Mouse (Mus musculus): ENCODE data around the gene Gpr176. TPM values are rescaled to one million over a fixed set of nuclear protein-coding genes. Genes with fewer than 3 reads are reported as not detected.
"Not testable (repeated sequence)": the region's sequence is repeated elsewhere in the genome, so short reads cannot be mapped to it uniquely, and the experiment has no call there.

Gene Gpr176
- polyA plus RNA-seq, 1 experiment = 0.39 TPM

GRCm38 (mm10) chr2:118293583-118293982 is 79.6 kb downstream of the Gpr176 start:
- H3K9ac ChIP-seq (ENCODE audit: low read depth, poor library complexity, severe bottlenecking) = no peak overlapping the region

GRCm38 (mm10) chr2:118289066-118289460 is 84.2 kb downstream of the Gpr176 start:
- not testable (repeated sequence) for H3K4me1 ChIP-seq (ENCODE audit: control insufficient read depth, insufficient read depth, low read length); H3K27me3 ChIP-seq (ENCODE audit: control insufficient read depth, insufficient read depth, low read length, poor library complexity, severe bottlenecking); H3K36me3 ChIP-seq (ENCODE audit: control insufficient read depth, insufficient read depth, low read length, poor library complexity, severe bottlenecking); H3K27ac ChIP-seq (ENCODE audit: insufficient read depth, low read length); H3K9ac ChIP-seq (ENCODE audit: low read depth, poor library complexity, severe bottlenecking); H3K9me3 ChIP-seq (replicated peaks; ENCODE audit: control insufficient read depth, insufficient read depth, low read length, poor library complexity, severe bottlenecking); H3K4me3 ChIP-seq (ENCODE audit: low read depth, low read length)

More at GRCm38 (mm10) chr2:118293583-118293982, 79.6 kb downstream of the Gpr176 start:
- Histone ChIP-seq H3K4me3 (ENCODE audit: low read depth, low read length) (no peak overlapping the region), H3K27ac (ENCODE audit: insufficient read depth, low read length) (no peak overlapping the region), H3K27me3 (ENCODE audit: control insufficient read depth, insufficient read depth, low read length, poor library complexity, severe bottlenecking) (peaks cover 1% of the 10 kb centered on the region; the same call in 1 of the 2 replicates), H3K4me1 (ENCODE audit: control insufficient read depth, insufficient read depth, low read length) (no peaks in the 10 kb centered on the region), H3K9me3 (replicated peaks; ENCODE audit: control insufficient read depth, insufficient read depth, low read length, poor library complexity, severe bottlenecking) (no peaks in the 10 kb centered on the region), H3K36me3 (ENCODE audit: control insufficient read depth, insufficient read depth, low read length, poor library complexity, severe bottlenecking) (no peaks in the 10 kb centered on the region)
- TF ChIP-seq POLR2A (IDR thresholded peaks at IDR 0.05; ENCODE audit: insufficient read depth, low read length) (no peak), CTCF (IDR thresholded peaks at IDR 0.05; ENCODE audit: low read depth, low read length) (no peak), EP300 (IDR thresholded peaks at IDR 0.05; ENCODE audit: insufficient read depth, low read depth, low read length) (no peak)

- no peaks in the 10 kb centered on the region for H3K9me3 ChIP-seq (replicated peaks; ENCODE audit: control insufficient read depth, insufficient read depth, low read length, poor library complexity, severe bottlenecking)
- H3K4me3 ChIP-seq (ENCODE audit: low read depth, low read length) = no peak overlapping the region
- no peak overlapping the region for H3K9ac ChIP-seq (ENCODE audit: low read depth, poor library complexity, severe bottlenecking)
- no peaks in the 10 kb centered on the region for H3K27me3 ChIP-seq (ENCODE audit: control insufficient read depth, insufficient read depth, low read length, poor library complexity, severe bottlenecking)
- H3K27ac ChIP-seq (ENCODE audit: insufficient read depth, low read length) = no peak overlapping the region
- no peak for TF ChIP-seq CTCF (IDR thresholded peaks at IDR 0.05; ENCODE audit: low read depth, low read length)
- TF ChIP-seq POLR2A (IDR thresholded peaks at IDR 0.05; ENCODE audit: insufficient read depth, low read length) = no peak
- no peak for TF ChIP-seq EP300 (IDR thresholded peaks at IDR 0.05; ENCODE audit: insufficient read depth, low read depth, low read length)
- H3K4me1 ChIP-seq (ENCODE audit: control insufficient read depth, insufficient read depth, low read length) = no peaks in the 10 kb centered on the region
- H3K36me3 ChIP-seq (ENCODE audit: control insufficient read depth, insufficient read depth, low read length, poor library complexity, severe bottlenecking) = no peaks in the 10 kb centered on the region
Measured at GRCm38 (mm10) chr2:118288326-118289065, 84.7 kb downstream of the Gpr176 start.

GRCm38 (mm10) chr2:118287678-118288077 is 85.5 kb downstream of the Gpr176 start:
- H3K27ac ChIP-seq (ENCODE audit: insufficient read depth, low read length) = no peak overlapping the region
- TF ChIP-seq CTCF (IDR thresholded peaks at IDR 0.05; ENCODE audit: low read depth, low read length) (no peak), EP300 (IDR thresholded peaks at IDR 0.05; ENCODE audit: insufficient read depth, low read depth, low read length) (no peak)
- no peaks in the 10 kb centered on the region for H3K9me3 ChIP-seq (replicated peaks; ENCODE audit: control insufficient read depth, insufficient read depth, low read length, poor library complexity, severe bottlenecking)

GRCm38 (mm10) chr2:118282467-118282866 is 90.8 kb downstream of the Gpr176 start:
- no peak overlapping the region for H3K27ac ChIP-seq (ENCODE audit: insufficient read depth, low read length)
- H3K4me3 ChIP-seq (ENCODE audit: low read depth, low read length) = no peak overlapping the region
- no peaks in the 10 kb centered on the region for H3K36me3 ChIP-seq (ENCODE audit: control insufficient read depth, insufficient read depth, low read length, poor library complexity, severe bottlenecking)
- no peak for TF ChIP-seq CTCF (IDR thresholded peaks at IDR 0.05; ENCODE audit: low read depth, low read length)
- no peak for TF ChIP-seq EP300 (IDR thresholded peaks at IDR 0.05; ENCODE audit: insufficient read depth, low read depth, low read length)
- TF ChIP-seq POLR2A (IDR thresholded peaks at IDR 0.05; ENCODE audit: insufficient read depth, low read length) = no peak
- no peaks in the 10 kb centered on the region for H3K9me3 ChIP-seq (replicated peaks; ENCODE audit: control insufficient read depth, insufficient read depth, low read length, poor library complexity, severe bottlenecking)
- no peak overlapping the region for H3K9ac ChIP-seq (ENCODE audit: low read depth, poor library complexity, severe bottlenecking)
- H3K27me3 ChIP-seq (ENCODE audit: control insufficient read depth, insufficient read depth, low read length, poor library complexity, severe bottlenecking) = no peaks in the 10 kb centered on the region
- no peaks in the 10 kb centered on the region for H3K4me1 ChIP-seq (ENCODE audit: control insufficient read depth, insufficient read depth, low read length)

More at GRCm38 (mm10) chr2:118287678-118288077, 85.5 kb downstream of the Gpr176 start:
- H3K36me3 ChIP-seq (ENCODE audit: control insufficient read depth, insufficient read depth, low read length, poor library complexity, severe bottlenecking) = no peaks in the 10 kb centered on the region
- H3K4me3 ChIP-seq (ENCODE audit: low read depth, low read length) = no peak overlapping the region
- H3K27me3 ChIP-seq (ENCODE audit: control insufficient read depth, insufficient read depth, low read length, poor library complexity, severe bottlenecking) = no peaks in the 10 kb centered on the region
- H3K9ac ChIP-seq (ENCODE audit: low read depth, poor library complexity, severe bottlenecking) = no peak overlapping the region
- H3K4me1 ChIP-seq (ENCODE audit: control insufficient read depth, insufficient read depth, low read length) = no peaks in the 10 kb centered on the region

- Histone ChIP-seq H3K9ac (ENCODE audit: low read depth, poor library complexity, severe bottlenecking) (no peak overlapping the region), H3K4me3 (ENCODE audit: low read depth, low read length) (no peak overlapping the region), H3K4me1 (ENCODE audit: control insufficient read depth, insufficient read depth, low read length) (no peaks in the 10 kb centered on the region), H3K9me3 (replicated peaks; ENCODE audit: control insufficient read depth, insufficient read depth, low read length, poor library complexity, severe bottlenecking) (no peaks in the 10 kb centered on the region), H3K36me3 (ENCODE audit: control insufficient read depth, insufficient read depth, low read length, poor library complexity, severe bottlenecking) (no peaks in the 10 kb centered on the region), H3K27me3 (ENCODE audit: control insufficient read depth, insufficient read depth, low read length, poor library complexity, severe bottlenecking) (no peaks in the 10 kb centered on the region), H3K27ac (ENCODE audit: insufficient read depth, low read length) (no peak overlapping the region)
- TF ChIP-seq CTCF (IDR thresholded peaks at IDR 0.05; ENCODE audit: low read depth, low read length) (no peak), EP300 (IDR thresholded peaks at IDR 0.05; ENCODE audit: insufficient read depth, low read depth, low read length) (no peak)
Measured at GRCm38 (mm10) chr2:118278249-118278648, 95.0 kb downstream of the Gpr176 start.
